Comparison of ENCODE assay signal across 21 mouse cellular contexts in the genomic region with DNA sequence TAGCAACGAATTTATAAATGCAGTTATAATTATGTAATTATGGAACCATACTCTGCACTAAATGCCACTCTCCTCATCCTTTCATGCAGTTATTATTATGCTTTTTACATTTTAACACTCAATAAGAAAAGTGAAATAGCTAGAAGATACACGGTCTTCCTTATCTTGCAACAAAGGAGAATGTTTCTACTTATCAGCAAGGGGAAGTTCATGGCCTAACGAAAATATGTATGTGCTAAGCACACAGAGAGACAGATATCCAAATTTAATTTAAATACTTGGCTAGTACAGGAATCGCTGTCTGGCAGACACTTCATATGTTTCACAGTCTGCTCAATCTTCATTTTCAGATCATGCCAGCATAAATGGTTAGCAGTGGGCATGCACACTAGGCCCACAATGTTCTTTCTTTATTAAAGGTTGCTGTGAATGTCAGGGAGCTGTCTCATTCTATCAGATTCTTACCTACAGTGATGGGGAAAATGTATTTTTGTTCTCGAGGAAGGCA.
DNase-seq lines count a peak whose midpoint lies in the region; ATAC-seq and TF ChIP-seq lines count a peak whose summit lies in the region.
"Had no signal": no experiment of that assay in that cellular context is flagged by ENCODE, and none has a peak within 500 bp of the region (broad histone marks: within the 10 kb centered on the region; RNA-seq: fewer than 3 reads in every experiment).

No protein-coding gene starts in this region.

- TF ChIP-seq POLR2A in brain, embryonic 14.5 days (IDR thresholded peaks at IDR 0.05; ENCODE audit: borderline replicate concordance, extremely low read depth, insufficient read depth, insufficient read length, poor library complexity, severe bottlenecking): no peak
- no peak for TF ChIP-seq POLR2A in thymus, adult 2 months (IDR thresholded peaks at IDR 0.05; ENCODE audit: control insufficient read depth, extremely low read depth, insufficient read depth, low read length, poor library complexity)

- no peaks in the 10 kb centered on the region for H3K36me3 ChIP-seq in forebrain, embryonic 16.5 days (ENCODE audit: control insufficient read depth, insufficient read depth)
- H3K36me3 ChIP-seq in forebrain, embryonic 12.5 days (replicated peaks): no peaks in the 10 kb centered on the region
- no peaks in the 10 kb centered on the region for H3K36me3 ChIP-seq in thymus, adult 2 months (ENCODE audit: control insufficient read depth, insufficient read depth, low read length)
- H3K36me3 ChIP-seq: embryonic facial prominence, embryonic 12.5 days; heart, embryonic 10.5 days; hindbrain, embryonic 12.5 days had no signal

- no peaks in the 10 kb centered on the region for H3K9me3 ChIP-seq in forebrain, embryonic 16.5 days (ENCODE audit: control insufficient read depth, low read length)
- H3K9me3 ChIP-seq in forebrain, embryonic 12.5 days: no peaks in the 10 kb centered on the region
- H3K9me3 ChIP-seq: embryonic facial prominence, embryonic 12.5 days; heart, embryonic 10.5 days; hindbrain, embryonic 12.5 days had no signal

- H3K4me2 ChIP-seq in forebrain, embryonic 16.5 days (ENCODE audit: low read length): no peak overlapping the region
- H3K4me2 ChIP-seq in forebrain, embryonic 12.5 days: no peak overlapping the region
- H3K4me2 ChIP-seq: embryonic facial prominence, embryonic 12.5 days; hindbrain, embryonic 12.5 days had no signal

- H3K9ac ChIP-seq in forebrain, embryonic 16.5 days (replicated peaks; ENCODE audit: low read depth, low read length): no peak overlapping the region
- H3K9ac ChIP-seq in forebrain, embryonic 12.5 days: no peak overlapping the region
- H3K9ac ChIP-seq: embryonic facial prominence, embryonic 12.5 days; hindbrain, embryonic 12.5 days had no signal

- peak; percentile 3 for DNase-seq in layer of hippocampus, adult 9-10 months (ENCODE audit: low spot score)
- no peak for DNase-seq in layer of hippocampus, postnatal 10 days (ENCODE audit: low spot score in 2 of 2)
- DNase-seq in brain, embryonic 14.5 days (ENCODE audit: low read depth): peak; percentile 74
- DNase-seq in thymus, adult 2 months: no peak
- DNase-seq: adrenal gland, adult 2 months; adrenal gland, postnatal 25 days; cerebellum, adult 11-12 months; cerebellum, adult 9-10 months; cerebellum, postnatal 25 days; gastrocnemius, postnatal 10 days; heart, adult 18-20 months; heart, postnatal 10 days; heart, postnatal 4 days had no signal

- TF ChIP-seq CTCF in brain, embryonic 14.5 days (IDR thresholded peaks at IDR 0.05; ENCODE audit: borderline replicate concordance, extremely low read depth, insufficient read depth, insufficient read length): no peak
- no peak for TF ChIP-seq CTCF in thymus, adult 2 months (IDR thresholded peaks at IDR 0.05; ENCODE audit: borderline replicate concordance, control insufficient read depth, extremely low read depth, insufficient read depth, low read length, poor library complexity)

- H3K27me3 ChIP-seq in forebrain, embryonic 16.5 days (replicated peaks; ENCODE audit: control insufficient read depth, insufficient read depth, low read length): no peaks in the 10 kb centered on the region
- no peaks in the 10 kb centered on the region for H3K27me3 ChIP-seq in forebrain, embryonic 12.5 days
- no peaks in the 10 kb centered on the region for H3K27me3 ChIP-seq in thymus, adult 2 months (ENCODE audit: control insufficient read depth, insufficient read depth, low read length)
- H3K27me3 ChIP-seq: CH12.LX; embryonic facial prominence, embryonic 12.5 days; hindbrain, embryonic 12.5 days had no signal

- no peaks in the 10 kb centered on the region for H3K4me1 ChIP-seq in forebrain, embryonic 16.5 days (replicated peaks; ENCODE audit: control insufficient read depth, insufficient read depth, low read length)
- no peaks in the 10 kb centered on the region for H3K4me1 ChIP-seq in forebrain, embryonic 12.5 days
- H3K4me1 ChIP-seq in thymus, adult 2 months (replicated peaks; ENCODE audit: control insufficient read depth, insufficient read depth, low read length): no peaks in the 10 kb centered on the region
- H3K4me1 ChIP-seq: embryonic facial prominence, embryonic 12.5 days; heart, embryonic 10.5 days; hindbrain, embryonic 12.5 days had no signal

- WGBS in forebrain, embryonic 16.5 days: 64% methylated on average over 5 of the region's 5 CpGs
- WGBS in forebrain, embryonic 12.5 days: 80% methylated on average over 5 of the region's 5 CpGs
- WGBS in thymus, adult 2 months: 76% methylated on average over 5 of the region's 5 CpGs

- H3K27ac ChIP-seq in forebrain, embryonic 16.5 days (ENCODE audit: low read length): no peak overlapping the region
- no peak overlapping the region for H3K27ac ChIP-seq in forebrain, embryonic 12.5 days
- H3K27ac ChIP-seq in thymus, adult 2 months (ENCODE audit: control insufficient read depth, insufficient read depth, low read length): no peak overlapping the region
- H3K27ac ChIP-seq: embryonic facial prominence, embryonic 12.5 days; heart, embryonic 10.5 days; hindbrain, embryonic 12.5 days had no signal

- no peak overlapping the region for H3K4me3 ChIP-seq in forebrain, embryonic 16.5 days (replicated peaks; ENCODE audit: low read length)
- no peak overlapping the region for H3K4me3 ChIP-seq in forebrain, embryonic 12.5 days (replicated peaks)
- H3K4me3 ChIP-seq in thymus, adult 2 months (ENCODE audit: control insufficient read depth, insufficient read depth, low read length): no peak overlapping the region
- H3K4me3 ChIP-seq: embryonic facial prominence, embryonic 12.5 days; heart, embryonic 10.5 days; hindbrain, embryonic 12.5 days had no signal

- ATAC-seq in forebrain, embryonic 16.5 days: peak; percentile 70; the same call in 1 of the 2 replicates
- ATAC-seq in forebrain, embryonic 12.5 days (ENCODE audit: low FRiP score): no peak
- ATAC-seq: hindbrain, embryonic 16.5 days; inflammation-experienced regulatory T-cells, adult 6 months had no signal

Comparison
In these comparisons a context has a peak if more than half of its experiments do, and no peak if none do; other contexts are left out.
1. DNase-seq: peak in layer of hippocampus, adult 9-10 months (single experiment) and brain, embryonic 14.5 days (single experiment); none in layer of hippocampus, postnatal 10 days (0 of 2) and thymus, adult 2 months (single experiment).